Mouse (Mus musculus) limb, embryonic 12.5 days (tissue): ENCODE measurements around the gene Ptpdc1. TPM values are rescaled to one million over a fixed set of nuclear protein-coding genes. Genes with fewer than 3 reads are reported as not detected.

Source experiments
- ATAC-seq: fragments of 200-750 bp; cut with Nextera tagmentation; 2 replicates; pipeline ENCODE4 v1.8.0; 2017; ENCODE audit warnings: low read depth, moderate TSS enrichment; ENCODE audit not compliant: insufficient number of reproducible peaks, insufficient read depth, low FRiP score, low TSS enrichment
- H3K27ac ChIP-seq: fragments of 300-500 bp; sonication (generic); 2 replicates; pipeline ENCODE4 v1.5.1; 2016; ENCODE audit warnings: mild to moderate bottlenecking, moderate library complexity
- H3K27me3 ChIP-seq: fragments of 300-500 bp; sonication (generic); 2 replicates; pipeline ENCODE4 v1.6.1; 2016; ENCODE audit warnings: mild to moderate bottlenecking, moderate library complexity
- H3K36me3 ChIP-seq: fragments of 300-500 bp; sonication (generic); 2 replicates; pipeline ENCODE4 v1.6.1; 2016; ENCODE audit warnings: mild to moderate bottlenecking, moderate library complexity
- H3K4me1 ChIP-seq: fragments of 300-500 bp; sonication (generic); replicated peaks from 2 replicates; pipeline ENCODE4 v1.6.1; 2016
- H3K4me2 ChIP-seq: fragments of 300-500 bp; sonication (generic); 2 replicates; pipeline ENCODE4 v1.6.1; 2016; ENCODE audit warnings: mild to moderate bottlenecking, moderate library complexity
- H3K4me3 ChIP-seq: fragments of 300-500 bp; sonication (generic); replicated peaks from 2 replicates; pipeline ENCODE4 v1.5.1; 2016; ENCODE audit warnings: mild to moderate bottlenecking
- H3K9ac ChIP-seq: fragments of 300-500 bp; sonication (generic); replicated peaks from 2 replicates; pipeline ENCODE4 v1.6.1; 2016; ENCODE audit warnings: mild to moderate bottlenecking, moderate library complexity
- H3K9me3 ChIP-seq: fragments of 300-500 bp; sonication (generic); 2 replicates; pipeline ENCODE4 v1.6.1; 2016; ENCODE audit warnings: mild to moderate bottlenecking, moderate library complexity
- WGBS: fragments of 180-500 bp; shearing (Covaris S2); methylation state at CpG from one replicate; pipeline ENCODE4 v1.1.7; 2016; 5-methylcytosine and 5-hydroxymethylcytosine counted together
- polyA plus RNA-seq: library from polyadenylated mRNA; unstranded; fragments of >200 nt; fragmentation: Nextera tagmentation; extraction: Ambion mirVana; gene quantifications from 2 replicates; pipeline ENCODE4 v1.2.1, GENCODE M21; 2016

The Ptpdc1 gene
- polyA plus RNA-seq, 1 experiment from 2014 or later = 20.1 TPM

DNA sequence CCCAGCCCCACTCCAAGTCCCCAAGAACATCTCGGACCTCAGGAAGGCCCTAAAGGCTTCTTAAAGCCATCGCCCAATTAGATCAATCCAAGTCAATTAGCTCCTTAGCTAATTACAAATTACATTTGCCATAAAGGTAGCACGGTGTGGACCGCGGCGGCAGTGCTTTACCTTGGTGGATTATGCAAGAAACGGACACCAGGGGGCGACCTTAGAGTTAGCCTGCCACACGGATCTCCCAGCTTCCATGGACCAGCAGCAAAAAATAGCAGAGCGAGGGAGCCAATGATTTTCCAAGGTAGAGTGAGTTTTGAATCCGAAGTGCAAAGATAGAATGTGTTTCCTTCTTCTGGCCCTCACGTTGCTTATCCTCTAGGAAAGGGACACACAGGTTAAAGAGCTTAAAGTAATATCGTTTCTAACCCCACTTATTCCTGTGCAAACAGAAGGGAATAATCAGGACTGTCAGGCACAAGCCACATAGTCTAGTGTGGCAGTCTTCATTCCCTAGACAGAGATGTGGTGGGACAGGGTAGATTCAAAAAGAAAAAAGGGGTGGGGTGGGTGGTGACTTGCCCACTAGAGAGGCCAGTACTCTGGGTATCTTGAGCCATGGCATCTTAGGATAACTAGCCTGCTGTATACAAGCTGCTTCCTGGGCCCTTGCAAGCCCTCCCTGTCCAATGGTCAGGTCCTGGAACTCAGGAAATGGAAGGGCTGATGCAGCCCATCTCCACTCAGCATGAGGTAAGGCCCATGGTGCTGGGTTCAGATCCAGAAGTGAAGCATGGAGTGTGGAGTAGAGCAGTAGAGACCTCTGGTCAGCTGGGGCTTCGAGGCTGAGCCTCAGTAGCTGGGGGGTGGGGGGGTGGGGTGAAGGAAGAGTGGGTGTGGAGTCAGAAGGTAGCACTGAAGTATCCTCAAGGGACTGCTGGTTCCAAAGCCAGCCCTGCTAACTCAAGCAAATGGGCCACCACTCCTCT lies 28.6 kb upstream of the Ptpdc1 start:
- H3K36me3 ChIP-seq = no peaks in the 10 kb centered on the region
- H3K27me3 ChIP-seq = peaks cover 75% of the 10 kb centered on the region
- no peak overlapping the region for H3K4me2 ChIP-seq
- no peak overlapping the region for H3K4me3 ChIP-seq
- H3K4me1 ChIP-seq = peaks cover 7% of the 10 kb centered on the region
- no peak overlapping the region for H3K27ac ChIP-seq
- 10% methylated on average over 14 of the region's 14 CpGs for WGBS
- H3K9ac ChIP-seq = no peak overlapping the region
- no peaks in the 10 kb centered on the region for H3K9me3 ChIP-seq
- no peak for ATAC-seq

DNA sequence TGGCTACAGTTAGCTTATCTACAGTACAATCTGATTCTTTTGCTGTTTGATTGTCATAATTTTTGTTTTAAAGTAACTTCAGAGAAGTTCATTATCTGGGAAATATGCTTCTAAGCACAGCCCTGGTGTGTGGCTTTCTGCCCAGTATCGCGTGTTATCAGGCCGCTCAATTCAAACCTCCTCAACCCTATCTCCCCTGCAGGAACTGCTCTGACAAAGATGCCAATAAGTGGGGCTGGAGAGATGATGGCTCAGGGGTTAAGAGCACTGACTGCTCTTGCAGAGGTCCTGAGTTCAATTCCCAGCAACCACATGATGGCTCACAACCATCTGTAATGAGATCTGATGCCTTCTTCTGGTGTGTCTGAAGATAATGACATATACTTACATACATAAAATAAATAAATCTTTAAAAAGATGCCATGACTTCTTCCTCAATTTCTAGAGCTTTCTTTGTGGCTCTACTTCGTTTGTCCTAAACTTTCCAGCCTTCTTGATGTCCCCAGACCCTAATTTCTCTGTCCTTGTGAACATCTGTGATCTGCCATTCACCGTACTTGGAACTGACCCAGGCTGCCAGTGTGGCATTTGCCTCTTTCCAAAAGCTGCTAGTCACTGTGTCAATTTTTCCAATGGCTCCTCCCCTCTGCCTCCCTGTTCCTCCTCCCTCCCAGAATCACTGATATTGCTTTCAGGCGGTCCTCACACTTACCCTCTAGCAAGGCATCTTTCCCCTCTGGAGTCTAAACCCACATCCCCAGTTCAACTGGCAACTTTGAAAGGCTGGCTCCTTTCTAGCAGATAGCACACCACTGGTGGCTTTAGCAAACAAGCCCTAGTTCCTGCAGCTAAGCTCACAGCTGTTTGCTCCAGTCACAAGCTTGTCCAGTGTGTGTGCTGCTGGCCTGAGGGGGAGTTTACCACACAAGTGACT lies 25.9 kb upstream of the Ptpdc1 start:
- Histone ChIP-seq H3K4me1 (no peaks in the 10 kb centered on the region; the same call in 1 of the 2 replicates), H3K4me3 (no peak overlapping the region), H3K9ac (no peak overlapping the region), H3K4me2 (no peak overlapping the region), H3K36me3 (no peaks in the 10 kb centered on the region), H3K27ac (no peak overlapping the region), H3K27me3 (peaks cover 48% of the 10 kb centered on the region), H3K9me3 (no peaks in the 10 kb centered on the region)
- 71% methylated on average over 6 of the region's 6 CpGs for WGBS
- ATAC-seq = no peak

DNA sequence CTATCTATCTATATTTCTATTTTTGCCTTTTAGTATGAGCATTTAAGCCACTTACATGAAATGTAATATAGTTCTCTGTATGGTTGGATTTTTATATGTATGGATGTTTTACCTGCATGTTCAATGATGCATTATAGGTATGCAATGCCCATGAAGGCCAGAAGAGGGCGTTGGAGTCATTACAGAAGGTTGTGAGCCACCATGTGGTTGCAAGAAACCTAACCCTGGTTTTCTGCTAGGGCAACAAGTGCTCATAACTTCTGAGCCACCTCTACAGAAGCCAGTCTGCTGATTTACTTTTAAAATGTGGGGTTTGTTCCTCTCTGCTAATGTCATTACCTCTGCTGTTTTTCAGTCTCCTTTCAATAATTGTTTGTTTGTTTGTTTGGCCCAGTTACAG lies 25.2 kb upstream of the Ptpdc1 start:
- Histone ChIP-seq H3K4me1 (no peaks in the 10 kb centered on the region), H3K9ac (no peak overlapping the region), H3K4me2 (no peak overlapping the region), H3K4me3 (no peak overlapping the region), H3K27ac (no peak overlapping the region), H3K36me3 (no peaks in the 10 kb centered on the region), H3K9me3 (no peaks in the 10 kb centered on the region), H3K27me3 (peaks cover 41% of the 10 kb centered on the region)
- 0% methylated on average over 1 of the region's 1 CpGs for WGBS
- ATAC-seq = no peak

DNA sequence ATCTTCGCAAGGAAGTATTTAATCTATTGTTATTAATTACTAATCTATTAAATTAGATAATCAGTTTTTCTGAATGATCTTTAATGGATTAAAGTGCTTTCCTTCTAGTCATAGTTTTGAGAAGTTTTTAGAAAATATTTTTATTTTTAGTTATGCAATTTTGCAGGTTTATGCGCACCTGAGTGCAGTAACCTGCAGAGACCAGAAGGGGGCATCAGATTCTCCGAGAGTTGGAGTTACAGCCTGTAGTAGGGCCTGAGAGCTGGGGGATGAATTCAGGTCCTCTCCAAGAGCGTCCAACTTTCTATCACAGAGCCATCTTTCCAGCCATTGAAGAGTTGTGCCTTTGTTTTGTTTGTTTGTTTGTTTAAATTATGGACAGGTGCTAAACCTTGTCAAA lies 21.2 kb upstream of the Ptpdc1 start:
- H3K4me3 ChIP-seq = no peak overlapping the region
- no peaks in the 10 kb centered on the region for H3K36me3 ChIP-seq

DNA sequence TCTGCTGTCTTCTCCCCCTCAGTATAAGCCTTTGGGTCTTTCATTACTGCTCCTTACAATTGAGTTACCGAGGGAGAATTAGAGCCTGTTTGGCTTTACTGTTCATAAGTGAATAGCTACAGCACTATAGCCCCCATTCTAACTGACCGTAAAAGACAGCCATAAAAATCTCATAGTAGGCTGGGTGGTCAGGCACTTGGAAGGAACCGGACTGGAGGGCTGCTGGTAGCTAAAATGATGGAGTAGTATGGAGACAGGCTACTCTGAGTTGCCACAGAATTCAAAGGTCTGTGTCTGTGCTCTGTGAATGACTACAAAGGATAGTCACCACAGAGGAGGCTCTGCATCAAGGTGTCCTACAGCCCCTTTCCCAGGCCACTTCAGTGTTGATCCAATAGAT lies 18.5 kb upstream of the Ptpdc1 start:
- no peak overlapping the region for H3K9ac ChIP-seq
- H3K36me3 ChIP-seq = no peaks in the 10 kb centered on the region
- H3K27me3 ChIP-seq = no peaks in the 10 kb centered on the region
- H3K27ac ChIP-seq = no peak overlapping the region
- 48% methylated on average over 3 of the region's 3 CpGs for WGBS
- no peaks in the 10 kb centered on the region for H3K4me1 ChIP-seq
- no peak overlapping the region for H3K4me2 ChIP-seq
- H3K9me3 ChIP-seq = no peaks in the 10 kb centered on the region
- no peak overlapping the region for H3K4me3 ChIP-seq
- ATAC-seq = no peak

More for the DNA sequence above, 21.2 kb upstream of the Ptpdc1 start:
- 90% methylated on average over 4 of the region's 4 CpGs for WGBS
- no peak overlapping the region for H3K27ac ChIP-seq
- ATAC-seq = no peak
- peaks cover 3% of the 10 kb centered on the region for H3K27me3 ChIP-seq
- no peak overlapping the region for H3K4me2 ChIP-seq
- H3K4me1 ChIP-seq = no peaks in the 10 kb centered on the region
- no peak overlapping the region for H3K9ac ChIP-seq
- H3K9me3 ChIP-seq = no peaks in the 10 kb centered on the region

DNA sequence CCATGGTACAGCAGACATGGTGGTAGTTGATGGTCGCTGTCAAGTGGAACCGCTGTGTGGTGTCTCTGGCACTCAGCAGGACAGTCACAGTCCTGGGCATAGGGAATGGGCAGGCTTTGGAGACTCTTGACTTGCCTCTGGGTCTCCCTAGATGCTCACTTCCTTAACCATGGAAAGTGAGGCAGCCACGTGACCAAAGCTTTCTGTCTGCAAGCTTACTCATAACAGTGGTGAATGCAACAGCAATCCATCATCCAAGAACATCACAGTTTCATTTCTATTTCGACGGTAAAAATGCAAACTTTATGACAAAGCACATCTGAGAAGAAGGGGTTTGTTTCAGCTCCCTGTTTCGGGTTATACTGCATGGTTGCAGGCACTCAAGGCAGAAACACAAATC lies 17.6 kb upstream of the Ptpdc1 start:
- H3K4me3 ChIP-seq = no peak overlapping the region
- no peak overlapping the region for H3K9ac ChIP-seq
- no peak for ATAC-seq
- H3K9me3 ChIP-seq = no peaks in the 10 kb centered on the region
- H3K4me1 ChIP-seq = no peaks in the 10 kb centered on the region
- 88% methylated on average over 6 of the region's 6 CpGs for WGBS
- H3K4me2 ChIP-seq = no peak overlapping the region
- H3K27ac ChIP-seq = no peak overlapping the region
- no peaks in the 10 kb centered on the region for H3K36me3 ChIP-seq
- H3K27me3 ChIP-seq = no peaks in the 10 kb centered on the region

DNA sequence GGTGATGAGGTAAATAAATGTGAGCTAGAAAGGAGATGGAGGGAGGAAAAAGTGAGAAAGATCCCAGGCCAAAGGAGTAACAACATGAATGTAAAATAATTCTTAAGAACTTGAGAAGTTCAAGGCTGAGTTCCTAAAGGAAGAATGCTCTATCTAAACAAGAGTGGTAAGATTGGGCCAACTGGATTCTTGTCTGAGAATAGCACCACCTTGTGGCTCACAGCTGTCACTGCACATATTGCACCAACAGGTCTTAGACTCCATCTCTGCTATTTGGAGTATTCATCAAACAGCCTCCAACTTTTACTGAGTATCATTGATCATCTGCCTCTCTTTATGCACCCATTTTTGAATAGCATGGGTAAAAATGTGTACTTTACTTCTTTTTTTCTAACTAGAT lies 14.1 kb upstream of the Ptpdc1 start:
- Histone ChIP-seq H3K27me3 (no peaks in the 10 kb centered on the region), H3K4me2 (no peak overlapping the region), H3K27ac (no peak overlapping the region), H3K9me3 (no peaks in the 10 kb centered on the region), H3K4me3 (no peak overlapping the region), H3K9ac (no peak overlapping the region), H3K36me3 (no peaks in the 10 kb centered on the region), H3K4me1 (no peaks in the 10 kb centered on the region)
- ATAC-seq = no peak

DNA sequence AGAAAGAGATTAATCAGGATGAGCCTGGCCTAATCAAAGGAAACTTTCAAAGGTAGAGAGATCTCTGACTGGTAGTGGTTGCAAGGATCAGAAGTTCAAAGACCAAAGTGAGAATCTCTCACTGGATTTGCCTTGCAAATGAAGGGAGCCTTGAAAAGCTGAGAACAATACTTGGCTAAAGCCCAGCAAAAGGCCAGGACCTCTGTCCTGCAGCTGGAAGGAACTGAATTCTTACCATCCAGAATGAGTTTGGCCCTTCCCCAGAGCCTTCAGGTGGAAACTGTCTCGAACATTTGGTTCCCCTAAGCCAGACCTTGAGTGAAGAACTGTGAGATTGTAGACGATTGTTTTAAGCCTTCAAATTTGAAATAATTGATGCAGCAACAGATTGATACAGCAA lies 12.2 kb upstream of the Ptpdc1 start:
- H3K4me1 ChIP-seq = no peaks in the 10 kb centered on the region
- H3K9ac ChIP-seq = no peak overlapping the region
- no peak for ATAC-seq
- no peaks in the 10 kb centered on the region for H3K27me3 ChIP-seq
- 68% methylated on average over 2 of the region's 2 CpGs for WGBS
- no peak overlapping the region for H3K27ac ChIP-seq
- H3K36me3 ChIP-seq = no peaks in the 10 kb centered on the region
- no peak overlapping the region for H3K4me2 ChIP-seq
- H3K9me3 ChIP-seq = no peaks in the 10 kb centered on the region
- H3K4me3 ChIP-seq = no peak overlapping the region

DNA sequence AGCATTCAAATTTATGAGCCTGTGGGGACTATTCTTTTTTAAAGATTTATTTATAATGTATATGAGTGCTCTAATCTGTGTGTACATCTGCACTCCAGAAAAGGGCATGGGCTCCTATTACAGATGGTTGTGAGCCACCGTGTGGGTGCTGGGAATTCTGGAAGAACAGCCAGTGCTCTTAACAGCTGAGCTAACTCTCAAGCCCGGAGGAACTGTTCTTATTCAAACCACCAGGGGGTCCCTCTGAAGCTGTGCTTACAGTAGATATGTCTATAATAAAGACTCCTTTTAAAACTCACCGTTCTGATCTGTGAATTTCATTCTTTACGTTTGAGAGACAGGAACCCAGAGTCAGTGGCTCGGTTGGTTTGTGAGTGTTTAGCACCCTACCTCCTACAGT lies 6.2 kb upstream of the Ptpdc1 start:
- ATAC-seq = no peak
- Histone ChIP-seq H3K4me2 (no peak overlapping the region), H3K27ac (no peak overlapping the region), H3K9me3 (no peaks in the 10 kb centered on the region), H3K36me3 (no peaks in the 10 kb centered on the region), H3K4me3 (no peak overlapping the region), H3K27me3 (no peaks in the 10 kb centered on the region), H3K4me1 (no peaks in the 10 kb centered on the region), H3K9ac (no peak overlapping the region)
- 66% methylated on average over 5 of the region's 5 CpGs for WGBS

DNA sequence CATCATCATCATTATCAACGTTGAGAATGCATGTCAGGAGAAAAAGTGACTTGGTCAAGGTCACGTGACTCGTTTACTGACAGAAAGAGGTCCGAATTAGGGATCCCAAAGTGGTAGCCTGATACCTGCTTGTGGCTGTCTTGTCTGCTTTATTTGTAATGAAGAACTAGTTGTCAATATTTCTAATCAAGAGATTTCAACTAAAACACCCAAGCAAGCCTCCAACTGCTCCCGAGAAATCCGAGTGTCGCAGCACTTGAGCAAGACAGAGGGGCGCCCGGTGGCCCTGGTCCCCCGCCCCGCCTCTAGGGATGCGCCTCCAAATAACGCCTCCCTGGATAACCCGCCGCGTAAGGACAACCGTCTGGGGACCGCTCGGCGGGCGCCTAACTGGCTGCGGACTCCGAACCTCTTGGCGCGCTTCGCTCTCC lies 481 bp downstream of the Ptpdc1 start:
- Histone ChIP-seq H3K4me1 (0 out of 2 replicates have a peak, but pooled peaks cover 5% of the 10 kb centered on the region), H3K36me3 (no peaks in the 10 kb centered on the region), H3K9ac (peak overlapping the region; percentile 89), H3K4me3 (peak overlapping the region; percentile 78), H3K27ac (peak overlapping the region; percentile 80), H3K4me2 (peak overlapping the region; percentile 70), H3K9me3 (no peaks in the 10 kb centered on the region), H3K27me3 (no peaks in the 10 kb centered on the region)
- WGBS = 3% methylated on average over 26 of the region's 26 CpGs
- peak; percentile 49; the same call in 1 of the 2 replicates for ATAC-seq

DNA sequence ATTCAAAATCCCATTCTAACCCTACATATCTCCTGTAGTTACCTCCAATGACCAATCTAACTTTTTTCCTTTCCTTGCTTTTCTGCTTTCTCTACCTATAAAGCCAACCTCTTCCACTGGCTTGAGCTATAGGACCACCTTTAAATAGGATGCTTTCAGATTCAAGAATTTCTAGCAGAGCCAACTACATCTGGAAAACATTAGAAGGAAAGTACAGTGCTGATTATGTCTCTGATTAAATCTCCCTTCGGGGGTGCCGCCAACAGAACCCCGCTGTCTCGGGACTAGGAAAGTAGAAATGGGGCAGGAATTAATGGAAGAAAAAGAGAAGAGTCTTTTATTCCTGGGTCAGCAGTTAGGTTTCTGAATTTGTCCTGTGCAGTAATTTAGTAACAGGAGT lies 6.6 kb downstream of the Ptpdc1 start:
- Histone ChIP-seq H3K4me3 (no peak overlapping the region), H3K9me3 (peaks cover 14% of the 10 kb centered on the region), H3K9ac (no peak overlapping the region), H3K4me2 (0 out of 2 replicates have a peak overlapping the region, but pooled peaks have one; percentile 8), H3K27me3 (no peaks in the 10 kb centered on the region), H3K4me1 (peaks cover 15% of the 10 kb centered on the region), H3K36me3 (no peaks in the 10 kb centered on the region; the same call in 1 of the 2 replicates), H3K27ac (peak overlapping the region; percentile 72)
- 18% methylated on average over 4 of the region's 4 CpGs for WGBS
- no peak for ATAC-seq
